Mouse (Mus musculus) 3T3-L1 (cell line): ENCODE measurements around the gene Cds1.

Experiments used
- DNase-seq: peaks from one replicate; pipeline ENCODE4 v3.0.0-alpha.2; 2015; ENCODE audit warnings: low read depth, low spot score

The Cds1 gene

DNA sequence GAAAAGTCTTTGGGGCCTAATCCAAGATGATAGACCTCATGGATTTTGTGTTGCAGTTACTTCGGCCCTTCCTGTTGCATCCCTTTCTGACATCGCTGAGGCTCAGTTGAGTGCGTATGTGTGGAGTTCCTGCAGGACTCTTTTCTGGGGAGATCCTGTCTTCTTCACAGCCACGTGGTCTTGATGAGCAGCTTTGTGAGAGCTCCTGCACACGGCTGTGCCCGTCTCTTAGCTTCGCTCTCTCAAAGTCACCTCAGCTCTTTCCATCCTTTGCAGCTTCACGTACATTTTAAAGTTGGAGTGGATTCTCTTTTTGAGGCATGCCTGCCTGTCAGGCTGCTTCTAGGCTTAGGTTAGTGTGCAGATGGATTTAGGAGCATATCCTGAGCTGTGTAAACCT is 11.6 kb downstream of the Cds1 start:
- no peak for DNase-seq

DNA sequence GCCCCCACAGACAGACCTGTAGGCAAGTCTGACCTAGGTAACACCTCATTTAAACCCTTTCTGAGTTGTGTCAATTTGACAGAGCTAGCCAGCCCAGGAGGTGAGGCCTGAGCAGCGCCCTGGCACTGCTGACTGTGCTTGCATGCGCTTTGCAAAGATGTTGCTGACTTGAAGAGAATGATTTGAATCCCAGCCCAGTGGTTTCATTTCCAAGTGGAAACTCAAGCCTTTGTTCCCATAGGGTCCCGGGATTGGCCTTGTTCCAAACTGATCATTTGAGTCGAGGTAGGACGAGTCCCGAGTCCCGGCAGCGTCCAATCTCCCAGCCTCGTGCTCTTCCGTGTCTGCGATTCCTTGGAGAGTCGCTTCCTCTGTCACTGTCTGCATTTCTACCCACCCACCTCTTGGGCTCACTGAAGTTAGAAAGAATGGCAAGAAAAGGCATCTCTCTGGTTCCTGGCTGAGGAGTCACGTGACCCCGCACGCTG is 14.5 kb downstream of the Cds1 start:
- DNase-seq: no peak

DNA sequence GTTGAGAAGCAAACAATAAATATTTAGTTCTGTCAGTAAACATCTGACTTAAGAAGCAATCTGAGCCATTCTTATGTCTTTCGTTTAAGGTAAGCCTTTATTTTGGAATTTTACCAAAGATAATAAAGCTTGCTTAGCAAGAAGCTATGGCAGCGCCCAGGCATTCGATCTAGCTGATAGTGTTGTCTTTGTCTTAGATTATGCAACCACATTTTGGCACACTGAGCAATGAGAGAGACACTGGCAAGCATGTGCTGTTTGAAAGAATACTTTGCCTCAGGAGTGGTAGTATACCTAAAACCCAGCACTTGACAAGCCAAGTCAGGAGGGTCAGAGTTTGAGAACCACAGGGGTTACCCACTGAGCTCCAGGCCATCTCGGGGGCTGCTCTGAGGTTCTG is 16.0 kb downstream of the Cds1 start:
- peak; percentile 12 for DNase-seq

DNA sequence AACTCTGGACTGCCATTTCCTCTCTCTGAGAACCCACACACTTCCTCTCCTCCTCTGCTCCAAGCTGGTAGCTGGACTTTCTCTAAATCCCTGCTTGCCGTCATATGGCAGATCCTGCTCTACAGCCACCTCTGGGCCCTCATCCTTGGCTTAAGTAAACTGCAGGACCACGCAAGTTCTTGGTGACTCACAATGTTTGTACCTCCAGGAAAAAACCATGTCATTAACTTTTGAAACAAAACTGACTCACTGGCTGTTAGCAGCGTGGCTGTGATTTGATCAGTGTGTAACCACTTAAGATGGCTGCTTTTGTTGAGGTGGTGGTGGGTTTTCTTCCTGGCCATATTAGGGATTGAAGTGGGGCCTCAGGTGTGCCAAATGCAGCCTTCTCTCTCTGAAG is 19.4 kb downstream of the Cds1 start:
- peak; percentile 35 for DNase-seq

DNA sequence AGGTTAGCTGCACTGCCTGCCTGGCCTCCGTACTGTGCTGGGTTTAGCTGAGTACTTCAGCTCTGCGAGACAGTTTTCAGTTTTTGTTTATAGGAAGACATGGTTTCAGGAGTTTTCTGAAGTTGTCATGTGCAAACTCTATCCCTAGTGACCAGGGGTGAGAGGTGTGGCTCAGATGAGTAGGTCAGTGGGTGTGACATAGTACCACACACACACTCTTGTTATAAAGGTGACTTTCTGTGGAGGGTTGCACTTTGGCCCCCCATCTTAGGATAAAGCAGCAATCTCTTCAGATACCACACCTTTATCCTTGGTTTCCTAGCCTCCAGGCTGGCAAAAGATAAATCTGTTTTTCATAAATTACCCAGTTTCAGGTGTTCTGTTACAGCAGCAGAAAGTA is 19.9 kb downstream of the Cds1 start:
- no peak for DNase-seq

DNA sequence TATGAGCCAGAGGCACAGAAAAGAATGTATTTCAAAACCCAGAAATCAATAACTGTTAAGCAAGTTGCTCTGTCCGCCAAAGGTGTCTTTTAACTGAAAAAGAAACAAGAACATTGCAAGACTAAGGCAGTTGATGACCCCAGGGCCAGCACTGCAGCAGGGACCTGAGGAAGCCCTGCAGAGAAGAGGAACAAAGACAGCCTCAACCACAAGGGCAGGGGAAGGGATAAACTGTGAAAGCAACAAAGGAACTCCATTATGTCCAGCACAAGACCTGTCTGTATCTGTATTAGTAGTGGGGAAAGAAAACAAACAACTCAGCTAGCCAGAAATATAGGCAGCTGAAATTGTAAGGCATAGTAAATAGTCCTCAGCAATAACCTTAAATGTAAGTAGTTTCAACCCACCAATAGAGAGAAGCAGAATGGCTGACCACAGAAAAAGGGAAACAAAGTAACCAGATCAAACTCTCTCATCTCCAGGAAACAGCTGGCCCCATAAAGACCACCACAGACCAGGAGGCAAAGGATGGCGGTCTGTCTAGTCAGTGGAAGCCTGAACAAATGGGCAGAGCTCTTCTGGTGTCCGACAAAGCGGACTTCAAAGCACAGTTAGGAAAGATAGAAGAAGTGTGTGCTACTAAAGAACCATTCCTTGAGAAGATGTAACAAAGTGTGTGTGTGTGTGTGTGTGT is 21.1 kb downstream of the Cds1 start:
- DNase-seq: no peak

DNA sequence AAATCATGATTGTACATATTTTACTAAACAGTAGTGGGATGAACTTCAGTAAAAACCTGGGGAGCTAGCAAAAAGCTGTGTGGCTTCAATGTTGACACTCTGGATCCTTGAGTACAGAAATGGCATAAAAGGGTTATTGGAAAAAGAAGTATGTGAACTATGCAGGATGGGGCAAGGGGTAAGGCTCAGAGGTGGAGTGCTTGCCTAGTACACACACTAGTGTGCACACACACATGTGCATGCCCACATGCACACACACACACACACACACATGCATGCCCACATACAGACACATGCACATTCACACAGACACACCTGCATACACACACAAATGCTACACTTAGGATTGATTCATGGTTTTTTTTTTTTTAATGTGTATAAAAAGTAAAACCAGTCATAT is 24.8 kb downstream of the Cds1 start:
- no peak for DNase-seq

DNA sequence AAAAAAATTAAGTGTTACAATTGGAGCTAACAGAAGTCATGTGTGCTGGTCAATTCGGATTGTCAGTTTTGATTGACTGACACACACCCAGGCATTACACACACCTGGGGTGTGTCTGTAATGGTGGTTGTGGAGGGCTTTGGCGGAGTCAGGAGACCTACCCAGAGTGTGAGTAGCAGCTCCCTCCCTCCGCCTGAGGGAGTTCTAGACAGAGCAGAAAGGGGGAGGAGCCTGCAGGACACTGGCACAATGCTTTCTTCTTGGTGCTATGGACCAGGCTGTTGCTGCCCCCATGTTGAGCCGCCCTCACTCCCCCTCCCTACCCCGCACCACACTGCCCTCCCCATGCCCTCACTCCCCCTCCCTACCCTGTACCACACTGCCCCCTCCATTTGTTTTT is 25.6 kb downstream of the Cds1 start:
- no peak for DNase-seq

DNA sequence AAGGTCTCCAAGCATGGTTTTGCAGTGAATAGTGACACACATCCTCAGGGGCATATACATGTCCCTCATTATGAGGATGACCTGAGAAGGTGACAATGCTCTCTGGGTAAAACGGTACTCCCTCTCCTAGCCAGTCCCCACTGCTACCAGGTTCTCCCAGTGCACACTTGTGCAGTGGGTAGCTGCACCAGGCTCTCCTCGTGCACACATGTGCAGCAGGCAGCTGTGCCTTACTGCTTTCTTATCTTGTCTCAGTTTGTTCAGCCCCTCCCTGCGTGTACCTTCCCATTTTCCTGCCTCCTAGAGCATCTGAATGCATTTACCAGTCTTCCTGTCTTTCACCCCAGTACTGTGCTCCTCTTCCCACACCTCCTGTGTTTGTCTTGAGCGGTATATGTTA is 27.7 kb downstream of the Cds1 start:
- no peak for DNase-seq

DNA sequence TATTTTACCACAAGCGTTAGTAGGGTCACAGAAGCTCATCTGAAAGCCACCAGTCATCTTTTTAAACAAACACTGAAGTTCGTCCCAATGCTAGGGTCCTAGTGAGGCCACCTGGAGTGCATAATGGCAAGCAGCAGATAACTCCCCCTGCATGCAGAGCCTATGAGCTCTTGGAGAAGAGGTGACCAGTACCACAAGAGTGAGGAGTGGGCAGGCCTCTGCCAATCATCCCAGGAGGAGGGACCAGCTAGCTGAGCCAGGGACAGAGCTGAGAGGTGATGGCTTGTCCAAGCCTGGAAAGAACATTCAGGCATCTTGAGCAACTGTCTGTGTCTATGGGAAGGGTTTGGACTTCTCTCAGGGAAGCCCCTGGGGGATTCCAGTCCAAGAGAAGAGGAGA is 37.0 kb downstream of the Cds1 start:
- DNase-seq: no peak

DNA sequence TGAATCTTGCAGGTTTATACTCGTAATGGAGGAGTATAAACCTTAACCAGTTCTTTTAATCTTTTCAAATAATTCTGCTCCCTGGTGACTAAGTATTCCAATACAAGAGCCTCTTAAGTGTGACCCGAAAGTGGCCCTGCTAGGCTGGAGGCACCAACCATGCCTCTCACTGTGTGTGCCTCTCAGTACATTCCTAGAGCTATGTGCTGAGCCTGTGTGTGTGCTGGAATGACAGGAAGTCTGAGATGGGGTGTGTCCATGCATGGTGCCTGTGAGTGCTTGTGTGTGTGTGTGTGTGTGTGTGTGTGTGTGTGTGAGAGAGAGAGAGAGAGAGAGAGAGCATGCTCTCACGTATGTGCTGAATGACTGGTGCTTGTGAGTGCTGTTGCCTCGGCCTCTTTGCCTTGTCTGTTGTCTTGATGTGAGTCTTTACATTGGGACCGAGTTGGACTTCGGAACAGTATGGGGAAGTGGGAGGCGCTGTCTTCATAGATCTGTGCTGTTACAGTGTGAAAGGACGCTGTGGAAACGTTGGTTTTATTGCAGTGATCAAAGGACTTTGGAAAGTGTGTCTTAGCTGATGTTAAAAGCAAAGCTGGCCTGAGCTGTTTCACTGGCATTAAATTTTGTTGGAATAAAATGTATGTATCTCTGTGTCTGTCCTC is 37.6 kb downstream of the Cds1 start:
- DNase-seq: no peak

DNA sequence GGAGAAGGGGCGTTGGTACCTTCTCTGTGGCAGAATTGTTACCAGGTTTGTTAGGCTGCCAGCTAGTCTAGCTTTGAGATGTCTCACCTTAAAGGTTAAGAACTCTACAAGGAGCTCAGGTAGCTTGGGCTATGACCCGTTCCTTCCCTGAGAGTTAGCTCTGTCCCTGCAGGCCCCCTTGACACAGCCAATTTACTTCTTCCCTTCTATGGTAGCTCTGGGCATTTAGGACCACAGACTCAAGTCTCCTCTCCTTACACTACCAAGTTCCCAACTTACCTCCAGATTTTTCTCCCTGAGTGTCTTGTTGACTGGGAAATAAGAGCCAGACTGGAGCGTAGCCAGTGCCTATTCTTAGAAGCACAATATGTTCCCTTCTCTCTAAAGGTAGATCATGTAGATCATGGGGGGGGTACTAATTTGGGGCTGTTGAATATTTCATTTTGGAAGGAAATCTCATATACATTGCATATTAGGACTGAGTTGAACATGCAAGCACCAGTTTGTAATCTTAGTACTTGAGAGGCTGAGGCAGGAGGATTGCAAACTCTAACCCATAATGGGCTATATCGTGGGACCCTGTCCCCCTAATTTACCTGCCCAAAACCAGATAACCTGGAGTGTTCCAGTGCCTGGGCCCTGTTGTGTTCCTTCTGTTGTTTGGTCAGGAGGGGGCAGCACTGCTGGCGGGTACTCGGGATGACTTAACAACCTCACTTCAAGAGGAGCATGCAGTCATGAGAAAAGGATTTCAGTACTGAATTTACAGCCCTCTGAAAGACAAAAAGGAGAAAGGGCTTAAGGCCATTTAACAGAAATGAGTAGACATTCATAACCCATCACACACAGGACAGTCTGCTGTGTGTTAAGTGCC is 46.6 kb downstream of the Cds1 start:
- peak; percentile 38 for DNase-seq

DNA sequence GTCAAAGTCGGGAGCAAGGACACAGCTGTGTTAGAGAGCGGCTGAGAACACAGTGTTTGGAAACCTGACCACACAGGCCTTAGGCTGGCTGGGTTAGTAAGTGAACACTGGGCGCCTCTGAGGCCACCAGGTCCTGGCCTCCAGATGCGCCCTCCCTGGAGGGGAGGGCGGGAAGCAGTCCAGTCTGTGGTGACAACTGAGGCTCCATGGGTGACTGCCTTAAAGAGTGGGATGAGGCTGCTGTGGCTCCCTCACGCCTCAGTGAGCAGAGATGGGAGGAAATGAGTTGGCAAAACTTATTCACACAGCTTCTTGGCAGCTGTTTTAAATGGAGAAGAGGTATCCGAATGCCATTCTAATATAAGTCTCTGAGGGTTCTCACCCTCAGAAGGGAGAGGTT is 51.9 kb downstream of the Cds1 start:
- DNase-seq: no peak

DNA sequence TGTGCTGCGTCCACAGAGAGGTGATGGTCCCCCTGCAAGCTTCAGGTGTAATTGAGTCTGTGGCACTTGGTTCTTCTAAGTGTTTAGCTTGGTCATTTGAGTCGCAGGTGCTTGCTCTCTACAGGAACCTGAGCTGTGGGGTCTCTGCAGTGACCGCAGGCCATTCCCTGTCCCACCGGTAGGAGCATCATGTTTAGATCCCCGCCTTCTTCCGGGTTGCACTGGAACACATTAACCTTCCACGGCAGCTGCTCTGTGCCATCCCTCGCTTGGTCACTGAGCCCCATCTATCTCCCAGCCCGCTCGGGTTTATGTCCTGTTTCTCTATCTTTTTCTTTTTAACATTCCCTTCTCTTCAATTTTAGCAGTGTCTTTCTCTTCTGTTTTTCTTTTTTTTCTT is 54.3 kb downstream of the Cds1 start:
- DNase-seq: no peak

DNA sequence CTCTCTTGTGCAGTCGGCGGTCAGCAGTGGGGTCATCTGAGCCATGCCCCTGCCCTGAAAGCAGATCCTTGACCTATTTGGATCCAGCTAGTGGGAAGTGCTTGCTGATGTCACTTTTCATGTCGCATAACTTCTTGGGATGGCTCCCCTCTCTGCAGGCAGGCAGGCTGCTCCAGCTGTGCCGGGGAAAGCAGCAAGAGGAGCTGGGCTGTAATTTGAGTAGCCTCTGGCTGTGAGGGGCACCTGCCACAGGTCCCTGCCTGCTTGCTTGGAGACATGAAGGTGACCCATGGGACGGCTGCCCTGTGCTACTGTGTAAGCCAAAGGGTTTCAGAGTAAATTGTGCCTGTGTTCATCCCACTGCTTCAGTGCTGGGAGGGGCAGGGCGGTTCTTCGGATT is 54.9 kb downstream of the Cds1 start:
- no peak for DNase-seq

DNA sequence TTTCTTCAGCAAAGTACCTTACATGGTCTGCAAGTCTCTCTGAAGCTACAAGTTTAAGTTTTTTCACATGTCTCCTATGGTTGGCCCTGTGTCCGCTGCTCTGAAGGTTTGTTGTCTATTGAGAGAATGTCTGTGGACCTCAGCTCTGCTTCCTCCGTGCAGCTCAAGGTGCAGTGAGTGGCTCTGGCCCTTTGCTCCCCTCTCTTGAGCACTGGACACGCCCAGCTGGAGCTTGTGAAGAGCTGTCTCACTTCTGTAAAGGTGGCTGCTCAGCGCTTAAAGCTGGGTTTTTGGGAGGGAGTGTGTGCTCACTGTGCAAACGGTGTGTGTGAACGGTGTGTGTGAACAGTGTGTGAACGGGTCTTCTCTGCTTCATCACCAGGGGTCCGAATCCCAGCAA is 56.1 kb downstream of the Cds1 start:
- DNase-seq: no peak

DNA sequence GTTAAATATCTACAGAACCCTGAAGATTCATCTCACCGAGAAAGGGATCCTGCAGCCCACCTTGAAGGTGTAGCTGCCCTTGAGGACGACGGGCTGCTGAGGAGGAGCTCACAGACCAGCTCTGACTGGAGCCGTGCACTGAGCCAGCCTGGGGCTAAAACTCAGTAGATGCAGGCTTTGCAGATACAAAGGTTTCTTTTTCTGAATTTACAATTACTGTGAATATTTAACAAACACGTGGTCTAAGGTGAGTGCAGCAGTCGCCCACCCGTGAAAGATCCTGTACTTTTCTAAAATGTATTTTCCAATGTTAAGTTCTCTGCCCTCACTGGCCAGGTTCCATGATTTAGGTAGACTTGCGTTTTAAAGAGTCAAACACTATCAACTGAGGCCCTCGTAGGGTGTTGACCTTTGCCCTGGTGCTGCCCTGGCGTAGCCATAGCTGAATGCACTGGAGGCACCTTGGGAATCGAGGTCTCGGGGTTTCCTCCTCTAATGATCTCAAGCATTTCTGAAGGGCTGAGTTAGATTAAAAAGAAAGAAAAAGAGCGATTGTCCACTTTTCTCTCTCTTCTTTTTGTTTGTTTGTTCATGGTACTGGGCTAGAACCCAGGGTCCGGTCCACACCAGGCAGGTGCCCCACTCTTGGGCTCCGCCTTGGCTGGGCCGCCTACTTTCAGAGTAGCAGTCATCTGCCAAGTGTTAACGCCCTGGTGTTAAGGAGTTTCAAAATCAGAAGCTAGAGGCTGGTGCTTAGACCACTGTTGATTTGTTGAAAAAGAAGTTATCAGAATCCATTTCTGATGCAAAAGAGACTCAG is 56.8 kb downstream of the Cds1 start:
- DNase-seq: no peak

DNA sequence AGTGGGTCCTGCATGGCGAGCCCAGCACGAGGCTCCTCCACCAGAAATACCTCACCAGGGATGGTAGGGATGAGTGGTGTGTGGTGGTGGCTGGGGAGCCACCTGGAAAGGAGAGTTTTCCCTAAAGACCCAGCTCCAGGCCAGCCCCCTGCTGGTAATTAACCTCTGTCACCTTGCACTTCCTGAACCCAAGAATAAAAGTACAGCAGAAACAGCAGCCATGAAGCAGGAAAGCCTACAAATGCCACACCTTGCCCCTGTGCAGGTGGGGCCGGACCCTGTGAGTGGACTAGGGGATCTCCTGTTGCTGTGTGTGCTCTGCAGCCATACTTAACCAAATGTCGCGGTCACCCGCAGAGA is 57.4 kb downstream of the Cds1 start:
- DNase-seq: no peak

DNA sequence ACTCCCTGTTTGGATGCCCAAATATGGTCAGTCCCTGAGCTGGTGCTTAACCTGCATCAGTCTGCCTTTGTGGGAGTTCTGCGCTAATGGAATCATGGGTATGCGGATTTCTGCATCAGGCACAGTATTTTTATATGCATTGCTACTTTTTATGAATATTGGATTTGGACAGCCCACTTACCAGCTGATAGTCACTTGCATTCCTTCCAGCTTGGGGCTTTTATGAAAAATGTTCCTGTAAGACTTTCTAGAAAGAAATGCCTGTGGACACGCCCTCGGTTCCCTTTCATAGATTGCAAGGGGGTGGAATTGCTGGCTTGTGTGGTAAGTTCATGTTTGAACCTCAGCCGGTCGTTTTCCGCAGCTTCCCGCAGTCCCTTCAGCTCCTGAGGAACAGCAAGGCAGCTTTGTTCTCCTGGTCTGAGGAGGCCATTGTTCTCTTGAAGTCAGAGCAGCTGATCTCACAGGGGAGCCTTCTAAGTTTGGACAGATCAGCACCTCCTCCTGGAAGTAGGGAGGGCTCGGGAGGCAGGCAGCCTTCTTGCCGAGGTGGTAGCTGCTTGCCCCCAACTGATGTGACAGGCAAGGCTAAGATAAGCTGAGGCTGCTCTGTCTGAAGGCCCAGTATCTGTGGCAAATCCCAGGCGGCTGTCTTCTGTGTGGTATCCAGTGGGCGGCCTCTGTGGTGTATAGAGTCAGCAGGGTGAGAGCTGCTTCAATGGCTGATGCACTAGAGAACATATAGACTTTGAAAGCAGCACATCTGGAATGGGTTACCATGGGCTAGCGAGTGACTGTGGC is 60.4 kb downstream of the Cds1 start:
- DNase-seq: peak; percentile 35

DNA sequence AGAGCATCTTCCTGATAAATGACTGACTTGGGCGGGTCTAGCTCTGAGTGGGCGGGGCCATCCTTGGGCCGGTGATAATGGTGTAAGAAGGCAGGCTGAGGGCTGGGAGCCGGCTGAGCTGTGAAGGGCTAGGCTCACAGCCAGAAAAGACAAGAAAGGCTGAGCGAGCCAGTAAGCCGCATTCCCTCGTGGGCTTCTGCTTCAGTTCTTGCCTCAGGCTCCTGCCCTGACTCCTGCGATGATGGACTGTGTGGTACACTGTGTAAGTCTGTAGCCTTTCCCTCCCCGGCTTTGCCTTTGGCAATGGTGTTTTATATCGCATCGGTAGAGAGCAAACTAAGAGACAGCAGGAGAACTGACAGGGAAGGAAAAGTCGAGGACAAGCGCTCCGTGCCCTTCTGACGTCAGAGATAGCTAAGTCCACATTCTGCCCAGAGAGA is 61.6 kb downstream of the Cds1 start:
- peak; percentile 57 for DNase-seq

DNA sequence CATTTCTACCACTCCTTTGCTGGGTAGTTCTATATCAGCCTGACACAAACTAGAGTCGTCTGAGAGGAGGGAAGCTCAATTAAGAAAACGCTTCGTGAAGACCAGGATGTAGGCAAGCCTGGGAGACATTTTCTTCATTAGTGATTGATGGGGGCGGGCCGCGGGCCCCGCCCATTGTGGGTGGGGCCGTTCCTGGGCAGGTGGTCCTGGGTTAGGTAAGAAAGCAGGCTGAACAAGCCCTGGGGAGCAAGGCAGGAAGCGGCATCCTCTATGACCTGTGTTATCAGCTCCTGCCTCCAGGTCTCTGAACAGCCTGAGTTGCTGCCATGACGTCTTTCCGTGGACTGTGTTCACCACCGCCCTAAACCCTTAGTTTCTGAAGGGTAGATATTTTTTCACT is 62.5 kb downstream of the Cds1 start:
- DNase-seq: no peak
